Mouse (Mus musculus): ENCODE results near the gene Pnlip. TPM values are rescaled to one million over a fixed set of nuclear protein-coding genes. Genes with fewer than 3 reads are reported as not detected.

Pnlip gene
- polyA plus RNA-seq, 1 experiment from 2014 or later = 1.5 TPM

GRCm38 (mm10) chr19:58629351-58629773 is 22.9 kb upstream of the Pnlip start:
- H3K9me3 ChIP-seq (ENCODE audit: control insufficient read depth, low read length) = no peaks in the 10 kb centered on the region

GRCm38 (mm10) chr19:58650036-58650435 is 2.3 kb upstream of the Pnlip start:
- Histone ChIP-seq H3K4me2 (ENCODE audit: low read length) (no peak overlapping the region), H3K9me3 (ENCODE audit: control insufficient read depth, low read length) (no peaks in the 10 kb centered on the region), H3K27ac (ENCODE audit: low read depth, low read length) (no peak overlapping the region), H3K9ac (ENCODE audit: low read depth, low read length) (no peak overlapping the region), H3K4me1 (ENCODE audit: control insufficient read depth, insufficient read depth, low read depth, low read length) (no peaks in the 10 kb centered on the region), H3K4me3 (ENCODE audit: low read length) (no peak overlapping the region), H3K36me3 (ENCODE audit: control insufficient read depth, insufficient read depth, low read length) (no peaks in the 10 kb centered on the region), H3K27me3 (replicated peaks; ENCODE audit: control insufficient read depth, insufficient read depth, low read length) (no peaks in the 10 kb centered on the region)
- no peak for ATAC-seq
- 79% methylated on average over 5 of the region's 5 CpGs for WGBS

More at GRCm38 (mm10) chr19:58629351-58629773, 22.9 kb upstream of the Pnlip start:
- no peak overlapping the region for H3K9ac ChIP-seq (ENCODE audit: low read depth, low read length)
- H3K27ac ChIP-seq (ENCODE audit: low read depth, low read length) = no peak overlapping the region
- no peak overlapping the region for H3K4me3 ChIP-seq (ENCODE audit: low read length)
- 90% methylated on average over 3 of the region's 3 CpGs for WGBS
- no peaks in the 10 kb centered on the region for H3K27me3 ChIP-seq (replicated peaks; ENCODE audit: control insufficient read depth, insufficient read depth, low read length)
- no peaks in the 10 kb centered on the region for H3K4me1 ChIP-seq (ENCODE audit: control insufficient read depth, insufficient read depth, low read depth, low read length)
- no peak for ATAC-seq
- H3K36me3 ChIP-seq (ENCODE audit: control insufficient read depth, insufficient read depth, low read length) = no peaks in the 10 kb centered on the region
- no peak overlapping the region for H3K4me2 ChIP-seq (ENCODE audit: low read length)

DNA sequence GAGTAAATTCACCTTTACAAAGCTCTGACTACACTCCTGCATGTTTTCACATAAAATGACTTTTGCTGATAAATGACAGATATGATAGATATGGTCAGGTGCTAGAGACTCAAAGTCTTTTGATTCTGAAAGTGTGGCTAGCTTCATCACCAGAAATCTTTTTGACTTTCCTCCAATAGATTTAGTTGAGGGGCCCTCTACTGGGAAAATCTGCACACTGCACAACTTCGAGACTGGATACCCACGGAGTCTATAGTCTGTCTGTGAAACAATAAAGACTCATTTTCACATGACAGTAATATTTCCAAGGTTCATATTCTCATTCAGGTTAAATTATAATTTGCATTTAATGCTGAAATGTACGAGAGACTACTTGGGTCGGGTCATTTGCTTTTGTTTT is 9.8 kb downstream of the Pnlip start:
- Histone ChIP-seq H3K4me1 (ENCODE audit: control insufficient read depth, insufficient read depth, low read depth, low read length) (no peaks in the 10 kb centered on the region), H3K27me3 (replicated peaks; ENCODE audit: control insufficient read depth, insufficient read depth, low read length) (no peaks in the 10 kb centered on the region), H3K27ac (ENCODE audit: low read depth, low read length) (no peak overlapping the region), H3K9me3 (ENCODE audit: control insufficient read depth, low read length) (no peaks in the 10 kb centered on the region), H3K4me3 (ENCODE audit: low read length) (no peak overlapping the region), H3K36me3 (ENCODE audit: control insufficient read depth, insufficient read depth, low read length) (no peaks in the 10 kb centered on the region), H3K4me2 (ENCODE audit: low read length) (no peak overlapping the region), H3K9ac (ENCODE audit: low read depth, low read length) (no peak overlapping the region)
- no peak for ATAC-seq
- WGBS = 63% methylated on average over 4 of the region's 4 CpGs

DNA sequence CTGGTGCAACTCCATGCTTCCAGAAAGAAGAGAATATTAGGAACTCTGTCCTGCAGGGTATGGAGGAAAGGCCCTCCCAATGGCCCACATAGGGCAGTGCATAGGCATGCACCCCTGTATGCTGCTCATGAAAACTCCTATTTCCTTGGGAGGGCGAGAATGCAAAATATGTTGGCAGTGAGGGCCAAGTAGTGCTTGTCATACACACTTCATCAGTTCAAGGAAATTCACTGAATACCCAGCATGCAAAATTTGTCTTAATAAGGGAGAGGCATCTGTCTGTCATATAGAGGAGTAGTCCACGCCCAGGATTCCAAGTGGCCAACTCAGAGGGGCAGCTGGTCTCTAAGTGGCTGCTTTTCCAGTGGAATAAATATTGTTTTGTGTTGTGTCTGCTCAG is 11.0 kb downstream of the Pnlip start:
- ATAC-seq = no peak
- Histone ChIP-seq H3K4me1 (ENCODE audit: control insufficient read depth, insufficient read depth, low read depth, low read length) (no peaks in the 10 kb centered on the region), H3K9me3 (ENCODE audit: control insufficient read depth, low read length) (no peaks in the 10 kb centered on the region), H3K4me3 (ENCODE audit: low read length) (no peak overlapping the region), H3K9ac (ENCODE audit: low read depth, low read length) (no peak overlapping the region), H3K36me3 (ENCODE audit: control insufficient read depth, insufficient read depth, low read length) (no peaks in the 10 kb centered on the region), H3K4me2 (ENCODE audit: low read length) (no peak overlapping the region), H3K27me3 (replicated peaks; ENCODE audit: control insufficient read depth, insufficient read depth, low read length) (no peaks in the 10 kb centered on the region), H3K27ac (ENCODE audit: low read depth, low read length) (no peak overlapping the region)
- WGBS = 85% methylated on average over 2 of the region's 2 CpGs

- Histone ChIP-seq H3K27ac (ENCODE audit: low read depth, low read length) (no peak overlapping the region), H3K4me2 (ENCODE audit: low read length) (no peak overlapping the region), H3K27me3 (replicated peaks; ENCODE audit: control insufficient read depth, insufficient read depth, low read length) (no peaks in the 10 kb centered on the region), H3K9me3 (ENCODE audit: control insufficient read depth, low read length) (no peaks in the 10 kb centered on the region), H3K4me3 (ENCODE audit: low read length) (no peak overlapping the region), H3K9ac (ENCODE audit: low read depth, low read length) (no peak overlapping the region), H3K4me1 (ENCODE audit: control insufficient read depth, insufficient read depth, low read depth, low read length) (no peaks in the 10 kb centered on the region), H3K36me3 (ENCODE audit: control insufficient read depth, insufficient read depth, low read length) (no peaks in the 10 kb centered on the region)
- 90% methylated on average over 5 of the region's 5 CpGs for WGBS
- no peak for ATAC-seq
These were observed 12.6 kb downstream of the Pnlip start for GRCm38 (mm10) chr19:58664901-58665300.

GRCm38 (mm10) chr19:58674644-58675043 is 22.3 kb downstream of the Pnlip start:
- H3K36me3 ChIP-seq (ENCODE audit: control insufficient read depth, insufficient read depth, low read length) = no peaks in the 10 kb centered on the region
- no peaks in the 10 kb centered on the region for H3K27me3 ChIP-seq (replicated peaks; ENCODE audit: control insufficient read depth, insufficient read depth, low read length)
- 25% methylated on average over 2 of the region's 2 CpGs for WGBS
- no peak for ATAC-seq
- no peaks in the 10 kb centered on the region for H3K9me3 ChIP-seq (ENCODE audit: control insufficient read depth, low read length)
- no peak overlapping the region for H3K4me3 ChIP-seq (ENCODE audit: low read length)
- no peaks in the 10 kb centered on the region for H3K4me1 ChIP-seq (ENCODE audit: control insufficient read depth, insufficient read depth, low read depth, low read length)
- no peak overlapping the region for H3K4me2 ChIP-seq (ENCODE audit: low read length)
- H3K9ac ChIP-seq (ENCODE audit: low read depth, low read length) = no peak overlapping the region
- H3K27ac ChIP-seq (ENCODE audit: low read depth, low read length) = no peak overlapping the region

- 79% methylated on average over 8 of the region's 8 CpGs for WGBS
- no peak overlapping the region for H3K4me2 ChIP-seq (ENCODE audit: low read length)
- no peak overlapping the region for H3K9ac ChIP-seq (ENCODE audit: low read depth, low read length)
- no peaks in the 10 kb centered on the region for H3K9me3 ChIP-seq (ENCODE audit: control insufficient read depth, low read length)
- ATAC-seq = no peak
- H3K4me3 ChIP-seq (ENCODE audit: low read length) = no peak overlapping the region
- H3K27ac ChIP-seq (ENCODE audit: low read depth, low read length) = no peak overlapping the region
- H3K36me3 ChIP-seq (ENCODE audit: control insufficient read depth, insufficient read depth, low read length) = no peaks in the 10 kb centered on the region
- H3K27me3 ChIP-seq (replicated peaks; ENCODE audit: control insufficient read depth, insufficient read depth, low read length) = no peaks in the 10 kb centered on the region
- no peaks in the 10 kb centered on the region for H3K4me1 ChIP-seq (ENCODE audit: control insufficient read depth, insufficient read depth, low read depth, low read length)
These were observed 24.8 kb downstream of the Pnlip start for GRCm38 (mm10) chr19:58677117-58677516.

DNA sequence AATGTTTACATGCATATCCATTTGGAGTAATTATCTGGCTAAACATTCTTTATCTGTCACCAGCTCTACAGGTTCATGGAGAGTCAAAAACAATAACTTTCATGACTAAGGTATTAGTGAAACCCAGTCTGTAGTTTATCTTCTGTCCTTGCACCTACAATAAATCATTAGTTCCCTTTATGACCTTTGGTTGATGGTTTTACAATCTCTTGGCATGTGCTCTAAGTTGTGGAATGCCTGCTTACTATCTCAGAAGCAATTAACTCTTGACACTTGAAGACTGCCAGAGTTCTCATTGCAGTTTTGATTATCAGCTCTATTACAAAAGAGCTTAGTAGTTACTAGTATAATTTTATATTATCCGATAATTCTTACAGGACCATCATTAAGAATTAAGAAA is 36.6 kb downstream of the Pnlip start:
- no peaks in the 10 kb centered on the region for H3K27me3 ChIP-seq (replicated peaks; ENCODE audit: control insufficient read depth, insufficient read depth, low read length)
- H3K4me3 ChIP-seq (ENCODE audit: low read length) = no peak overlapping the region
- H3K4me1 ChIP-seq (ENCODE audit: control insufficient read depth, insufficient read depth, low read depth, low read length) = no peaks in the 10 kb centered on the region
- no peak overlapping the region for H3K27ac ChIP-seq (ENCODE audit: low read depth, low read length)
- H3K36me3 ChIP-seq (ENCODE audit: control insufficient read depth, insufficient read depth, low read length) = no peaks in the 10 kb centered on the region
- no peak for ATAC-seq
- WGBS = 83% methylated on average over 1 of the region's 1 CpGs
- no peaks in the 10 kb centered on the region for H3K9me3 ChIP-seq (ENCODE audit: control insufficient read depth, low read length)
- H3K9ac ChIP-seq (ENCODE audit: low read depth, low read length) = no peak overlapping the region
- H3K4me2 ChIP-seq (ENCODE audit: low read length) = no peak overlapping the region

DNA sequence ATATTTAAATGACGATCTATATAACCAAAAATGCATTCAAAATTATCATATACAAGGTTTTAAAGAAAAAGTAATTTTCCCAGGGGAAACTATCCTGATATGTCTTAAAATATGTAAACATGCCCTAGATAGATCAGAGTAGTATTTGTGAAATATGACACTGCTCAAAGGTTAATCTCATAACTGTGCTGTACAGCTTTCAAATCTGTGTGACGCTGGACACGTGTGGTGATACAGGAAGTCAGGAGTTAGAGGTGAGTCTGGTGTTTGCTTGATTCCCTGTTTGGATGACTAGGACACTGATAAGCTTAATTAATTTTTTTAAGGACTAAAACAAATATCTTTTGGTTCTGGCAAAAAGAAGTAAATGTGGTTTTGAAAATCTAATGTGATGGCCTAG is 43.0 kb downstream of the Pnlip start:
- H3K4me3 ChIP-seq (ENCODE audit: low read length) = no peak overlapping the region
- H3K27ac ChIP-seq (ENCODE audit: low read depth, low read length) = no peak overlapping the region
- no peak overlapping the region for H3K9ac ChIP-seq (ENCODE audit: low read depth, low read length)
- WGBS = 84% methylated on average over 3 of the region's 3 CpGs
- no peak overlapping the region for H3K4me2 ChIP-seq (ENCODE audit: low read length)
- no peak for ATAC-seq
- no peaks in the 10 kb centered on the region for H3K4me1 ChIP-seq (ENCODE audit: control insufficient read depth, insufficient read depth, low read depth, low read length)
- no peaks in the 10 kb centered on the region for H3K9me3 ChIP-seq (ENCODE audit: control insufficient read depth, low read length)
- no peaks in the 10 kb centered on the region for H3K36me3 ChIP-seq (ENCODE audit: control insufficient read depth, insufficient read depth, low read length)
- H3K27me3 ChIP-seq (replicated peaks; ENCODE audit: control insufficient read depth, insufficient read depth, low read length) = no peaks in the 10 kb centered on the region

GRCm38 (mm10) chr19:58696235-58696634 is 43.9 kb downstream of the Pnlip start:
- no peak overlapping the region for H3K9ac ChIP-seq (ENCODE audit: low read depth, low read length)
- no peak overlapping the region for H3K4me3 ChIP-seq (ENCODE audit: low read length)
- H3K36me3 ChIP-seq (ENCODE audit: control insufficient read depth, insufficient read depth, low read length) = no peaks in the 10 kb centered on the region

More at GRCm38 (mm10) chr19:58696235-58696634, 43.9 kb downstream of the Pnlip start:
- no peak overlapping the region for H3K4me2 ChIP-seq (ENCODE audit: low read length)
- H3K9me3 ChIP-seq (ENCODE audit: control insufficient read depth, low read length) = no peaks in the 10 kb centered on the region
- WGBS = 90% methylated on average over 2 of the region's 2 CpGs
- H3K27me3 ChIP-seq (replicated peaks; ENCODE audit: control insufficient read depth, insufficient read depth, low read length) = no peaks in the 10 kb centered on the region
- no peaks in the 10 kb centered on the region for H3K4me1 ChIP-seq (ENCODE audit: control insufficient read depth, insufficient read depth, low read depth, low read length)
- ATAC-seq = no peak
- no peak overlapping the region for H3K27ac ChIP-seq (ENCODE audit: low read depth, low read length)

Data from hindbrain, embryonic 16.5 days (tissue).